Mouse (Mus musculus) neural tube, embryonic 11.5 days (tissue): ENCODE results near the gene Spef1. TPM values are rescaled to one million over a fixed set of nuclear protein-coding genes. Genes with fewer than 3 reads are reported as not detected.

ENCODE experiments used
- ATAC-seq: fragments of 200-750 bp; cut with Nextera tagmentation; 2 replicates; pipeline ENCODE4 v1.8.0; 2017; ENCODE audit warnings: moderate number of reproducible peaks, mild to moderate bottlenecking, moderate TSS enrichment, moderate library complexity; ENCODE audit not compliant: insufficient read depth, low FRiP score, low TSS enrichment
- DNase-seq: peaks from one replicate; pipeline ENCODE4 v3.0.0-alpha.2; 2015; ENCODE audit warnings: low spot score
- H3K27ac ChIP-seq: fragments of 300-500 bp; sonication (generic); 2 replicates; pipeline ENCODE4 v1.5.1; 2014; ENCODE audit warnings: low read depth, mild to moderate bottlenecking, low read length
- H3K27me3 ChIP-seq: fragments of 300-500 bp; sonication (generic); 2 replicates; pipeline ENCODE4 v1.6.1; 2014; ENCODE audit warnings: mild to moderate bottlenecking, low read length, mixed read lengths; ENCODE audit not compliant: control insufficient read depth, insufficient read depth
- H3K36me3 ChIP-seq: fragments of 300-500 bp; sonication (generic); 2 replicates; pipeline ENCODE4 v1.6.1; 2014; ENCODE audit warnings: mild to moderate bottlenecking, low read length, moderate library complexity, mixed read lengths; ENCODE audit not compliant: control insufficient read depth, insufficient read depth
- H3K4me1 ChIP-seq: fragments of 300-500 bp; sonication (generic); 2 replicates; pipeline ENCODE4 v1.6.1; 2014; ENCODE audit warnings: low read length, mixed read lengths; ENCODE audit not compliant: control insufficient read depth, insufficient read depth
- H3K4me2 ChIP-seq: fragments of 300-500 bp; sonication (generic); 2 replicates; pipeline ENCODE4 v1.6.1; 2014; ENCODE audit warnings: low read depth, mild to moderate bottlenecking, moderate library complexity
- H3K4me3 ChIP-seq: fragments of 300-500 bp; sonication (generic); 2 replicates; pipeline ENCODE4 v1.5.1; 2014; ENCODE audit warnings: low read depth, low read length
- H3K9ac ChIP-seq: fragments of 300-500 bp; sonication (generic); 2 replicates; pipeline ENCODE4 v1.6.1; 2014; ENCODE audit warnings: mild to moderate bottlenecking, low read length
- H3K9me3 ChIP-seq: fragments of 300-500 bp; sonication (generic); 2 replicates; pipeline ENCODE4 v1.6.1; 2016; ENCODE audit warnings: low read length; ENCODE audit not compliant: control insufficient read depth
- WGBS: fragments of 180-500 bp; shearing (Covaris S2); extraction: QIAGEN DNeasy Blood & Tissue Kit; methylation state at CpG from one replicate; pipeline ENCODE4 v1.1.7; 2014; 5-methylcytosine and 5-hydroxymethylcytosine counted together
- polyA plus RNA-seq: library from polyadenylated mRNA; unstranded; fragments of >200 nt; fragmentation: Nextera tagmentation; extraction: Ambion mirVana; gene quantifications from 2 replicates; pipeline ENCODE4 v1.2.1, GENCODE M21; 2014

Gene Spef1
- polyA plus RNA-seq, 1 experiment from 2014 or later: 6.0 TPM

GRCm38 (mm10) chr2:131159491-131159910 is 27.6 kb downstream of the Spef1 start:
- WGBS: 0% methylated on average over 18 of the region's 18 CpGs

DNA sequence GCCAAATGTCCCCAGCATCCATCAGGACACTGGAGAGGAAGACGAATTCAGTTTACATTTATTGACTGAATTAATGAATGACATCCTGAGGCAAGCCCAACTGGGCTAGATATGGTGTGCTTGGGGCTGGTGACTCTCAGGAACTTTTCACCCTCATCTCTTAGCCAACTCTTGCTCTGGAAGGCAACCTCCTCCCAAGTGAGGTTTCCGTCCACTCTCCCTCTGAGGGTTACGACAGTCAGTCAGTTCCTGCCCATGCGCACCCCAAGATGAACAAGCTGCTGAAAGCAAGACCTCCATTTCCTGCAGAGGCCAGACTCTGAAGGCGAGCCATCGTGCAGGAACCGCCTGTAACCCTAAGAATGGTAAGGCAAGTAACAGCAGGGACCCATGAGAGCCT is 30.1 kb downstream of the Spef1 start:
- no peak for ATAC-seq
- DNase-seq: no peak
- Histone ChIP-seq H3K27me3 (no peaks in the 10 kb centered on the region), H3K4me1 (0 out of 2 replicates have a peak, but pooled peaks cover 10% of the 10 kb centered on the region), H3K27ac (no peak overlapping the region), H3K4me2 (no peak overlapping the region), H3K9ac (no peak overlapping the region), H3K9me3 (no peaks in the 10 kb centered on the region), H3K4me3 (no peak overlapping the region), H3K36me3 (no peaks in the 10 kb centered on the region; the same call in 1 of the 2 replicates)
- WGBS: 90% methylated on average over 7 of the region's 7 CpGs

More at GRCm38 (mm10) chr2:131159491-131159910, 27.6 kb downstream of the Spef1 start:
- peak overlapping the region; percentile 71 for H3K4me3 ChIP-seq
- no peaks in the 10 kb centered on the region for H3K27me3 ChIP-seq
- DNase-seq (no peak), ATAC-seq (peak; percentile 72)
- H3K9me3 ChIP-seq: no peaks in the 10 kb centered on the region
- H3K36me3 ChIP-seq: no peaks in the 10 kb centered on the region
- peak overlapping the region; percentile 90 for H3K27ac ChIP-seq
- H3K4me2 ChIP-seq: peak overlapping the region; percentile 93
- H3K4me1 ChIP-seq: 0 out of 2 replicates have a peak, but pooled peaks cover 10% of the 10 kb centered on the region
- peak overlapping the region; percentile 81 for H3K9ac ChIP-seq

DNA sequence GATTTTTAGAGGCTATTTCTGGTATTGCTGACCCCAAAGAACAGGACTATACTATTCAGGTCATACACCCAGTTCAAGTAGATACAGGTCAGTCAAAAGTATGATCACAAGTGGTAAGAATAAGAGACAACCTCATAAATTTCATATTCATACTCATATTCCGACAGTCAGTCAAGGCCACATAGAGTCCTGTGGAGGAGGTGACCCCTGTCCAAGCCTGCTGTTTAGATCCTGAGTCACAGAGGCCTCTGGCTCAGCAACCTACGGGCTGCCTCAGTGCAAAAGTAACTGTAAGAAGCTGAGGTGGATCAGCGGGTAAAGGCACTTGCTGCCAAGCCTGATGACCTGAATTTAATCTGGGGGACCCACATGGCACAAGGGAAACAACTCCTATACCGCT is 33.0 kb downstream of the Spef1 start:
- Histone ChIP-seq H3K9me3 (no peaks in the 10 kb centered on the region), H3K27me3 (no peaks in the 10 kb centered on the region), H3K36me3 (peaks cover 6% of the 10 kb centered on the region), H3K4me3 (no peak overlapping the region), H3K27ac (no peak overlapping the region), H3K9ac (no peak overlapping the region), H3K4me2 (no peak overlapping the region), H3K4me1 (0 out of 2 replicates have a peak, but pooled peaks cover 5% of the 10 kb centered on the region)
- no peak for DNase-seq
- 90% methylated on average over 4 of the region's 4 CpGs for whole genome bisulfite sequencing
- ATAC-seq: no peak

DNA sequence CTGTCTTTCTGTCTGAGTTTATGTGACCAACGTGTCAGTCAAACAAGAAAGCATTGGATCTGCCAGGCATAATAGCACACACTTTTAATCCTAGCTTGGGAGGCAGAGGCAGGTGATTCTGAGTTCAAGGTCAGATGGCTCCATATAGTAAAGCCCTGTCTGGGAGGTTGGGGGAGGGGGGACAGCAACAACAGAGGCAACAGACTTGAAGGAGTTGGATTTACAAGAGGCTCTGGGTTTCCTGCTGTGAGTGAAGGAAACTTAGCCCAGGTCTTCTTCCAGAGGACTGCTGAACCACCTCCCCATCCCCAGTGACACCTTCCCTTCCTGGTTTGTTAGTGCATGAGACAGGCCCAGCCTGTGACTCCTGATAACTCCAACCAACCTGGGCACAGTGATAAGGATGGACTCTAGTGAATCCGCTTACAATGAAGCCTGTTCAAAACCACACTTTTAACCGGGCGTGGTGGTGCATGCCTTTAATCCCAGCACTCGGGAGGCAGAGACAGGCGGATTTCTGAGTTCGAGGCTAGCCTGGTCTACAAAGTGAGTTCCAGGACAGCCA is 34.8 kb downstream of the Spef1 start:
- Histone ChIP-seq H3K9ac (no peak overlapping the region), H3K4me2 (no peak overlapping the region), H3K4me1 (no peaks in the 10 kb centered on the region), H3K27ac (no peak overlapping the region), H3K27me3 (no peaks in the 10 kb centered on the region), H3K4me3 (no peak overlapping the region), H3K36me3 (peaks cover 11% of the 10 kb centered on the region), H3K9me3 (no peaks in the 10 kb centered on the region)
- ATAC-seq (no peak), DNase-seq (no peak)
- 90% methylated on average over 7 of the region's 7 CpGs for WGBS

DNA sequence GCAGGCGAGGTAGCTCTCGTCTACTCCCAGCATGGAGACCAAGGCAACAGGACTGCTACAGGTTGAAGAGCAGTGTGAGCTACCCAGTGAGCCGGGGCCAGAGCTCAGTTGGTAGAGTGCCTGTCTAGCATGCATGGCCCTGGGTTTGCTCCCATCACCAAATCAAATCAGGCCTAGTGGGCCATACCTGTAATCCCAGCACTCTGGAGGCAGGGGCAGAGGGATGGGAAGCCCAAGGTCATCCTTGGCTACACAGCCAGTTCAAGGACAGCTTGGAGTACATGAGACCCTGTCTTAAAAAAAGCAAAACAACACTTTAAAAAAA is 37.9 kb downstream of the Spef1 start:
- H3K4me1 ChIP-seq: no peaks in the 10 kb centered on the region
- H3K9ac ChIP-seq: no peak overlapping the region
- no peaks in the 10 kb centered on the region for H3K9me3 ChIP-seq
- H3K36me3 ChIP-seq: peaks cover 28% of the 10 kb centered on the region
- no peaks in the 10 kb centered on the region for H3K27me3 ChIP-seq
- 97% methylated on average over 3 of the region's 3 CpGs for WGBS
- no peak overlapping the region for H3K4me3 ChIP-seq
- ATAC-seq: no peak
- H3K4me2 ChIP-seq: no peak overlapping the region
- DNase-seq: no peak
- H3K27ac ChIP-seq: no peak overlapping the region

- Histone ChIP-seq H3K9ac (no peak overlapping the region), H3K9me3 (no peaks in the 10 kb centered on the region), H3K27me3 (no peaks in the 10 kb centered on the region), H3K4me2 (no peak overlapping the region), H3K36me3 (peaks cover 28% of the 10 kb centered on the region), H3K4me3 (no peak overlapping the region), H3K4me1 (no peaks in the 10 kb centered on the region), H3K27ac (no peak overlapping the region)
- 88% methylated on average over 8 of the region's 8 CpGs for WGBS
- DNase-seq (no peak), ATAC-seq (no peak)
These were observed 38.5 kb downstream of the Spef1 start for GRCm38 (mm10) chr2:131148353-131149253.

- Histone ChIP-seq H3K36me3 (peaks cover 32% of the 10 kb centered on the region), H3K4me2 (no peak overlapping the region), H3K27ac (no peak overlapping the region), H3K9ac (no peak overlapping the region), H3K9me3 (no peaks in the 10 kb centered on the region), H3K4me3 (no peak overlapping the region), H3K27me3 (no peaks in the 10 kb centered on the region), H3K4me1 (no peaks in the 10 kb centered on the region)
- peak; percentile 8 for DNase-seq
- 95% methylated on average over 8 of the region's 8 CpGs for WGBS
- no peak for ATAC-seq
These were observed 40.1 kb downstream of the Spef1 start for GRCm38 (mm10) chr2:131147043-131147365.

- no peaks in the 10 kb centered on the region for H3K4me1 ChIP-seq
- no peaks in the 10 kb centered on the region for H3K9me3 ChIP-seq
- peaks cover 32% of the 10 kb centered on the region for H3K36me3 ChIP-seq
- 93% methylated on average over 21 of the region's 21 CpGs for WGBS
- H3K27ac ChIP-seq: no peak overlapping the region
- DNase-seq (peak; percentile 7), ATAC-seq (no peak)
- no peak overlapping the region for H3K4me3 ChIP-seq
- H3K9ac ChIP-seq: no peak overlapping the region
- H3K27me3 ChIP-seq: no peaks in the 10 kb centered on the region
- H3K4me2 ChIP-seq: no peak overlapping the region
These were observed 40.7 kb downstream of the Spef1 start for GRCm38 (mm10) chr2:131146193-131147042.
